Mouse (Mus musculus) liver, embryonic 14.5 days (tissue): Measurements from ENCODE around the gene Adam12.

Experiments used
- CTCF ChIP-seq: IDR thresholded peaks from 2 replicates; pipeline ENCODE4 v1.5.1; 2016; ENCODE audit warnings: antibody characterized with exemption, low read depth, control low read depth
- EP300 ChIP-seq: IDR thresholded peaks from 2 replicates; pipeline ENCODE4 v1.6.1; 2016; ENCODE audit warnings: antibody characterized with exemption, low read depth

DNA sequence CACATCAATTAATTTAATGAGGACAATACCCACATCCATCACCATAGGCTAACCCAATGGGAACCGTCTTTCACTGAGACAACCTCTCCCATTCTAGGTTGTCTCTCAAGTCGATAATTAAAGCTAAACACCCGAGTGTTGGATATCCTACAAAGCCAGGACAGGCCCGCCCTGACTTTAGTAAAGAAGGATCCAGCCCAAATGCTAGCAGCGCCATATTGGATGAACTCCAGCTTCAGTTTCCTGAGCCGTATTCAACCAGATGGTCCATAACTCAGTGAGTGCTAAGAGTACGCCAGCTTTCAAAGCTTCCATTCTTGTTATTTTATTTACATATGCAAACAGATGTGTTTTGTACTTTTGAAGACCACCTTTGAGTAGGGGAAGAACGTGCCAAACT is 81.6 kb downstream of the Adam12 start:
- TF ChIP-seq CTCF: no peak
- no peak for TF ChIP-seq EP300
